Mouse (Mus musculus): Measurements from ENCODE around the gene Prss43. TPM values are rescaled to one million over a fixed set of nuclear protein-coding genes. Genes with fewer than 3 reads are reported as not detected.

Prss43 gene
- total and polyA plus RNA-seq, 3 experiments: not detected

- H3K4me1 ChIP-seq (ENCODE audit: control insufficient read depth in 1 of 2, insufficient read depth in 2 of 2, low read length in 2 of 2): no peaks in the 10 kb centered on the region
- H3K36me3 ChIP-seq (ENCODE audit: control insufficient read depth in 1 of 2, insufficient read depth in 2 of 2, low read length in 2 of 2): no peaks in the 10 kb centered on the region
- no peak overlapping the region for H3K27ac ChIP-seq (ENCODE audit: control insufficient read depth, low read depth, low read length)
- H3K9me3 ChIP-seq (replicated peaks; ENCODE audit: insufficient read depth, low read length): no peaks in the 10 kb centered on the region
- TF ChIP-seq ZC3H11A (IDR thresholded peaks at IDR 0.05; ENCODE audit: low read depth, low read length) (no peak), CHD2 (IDR thresholded peaks at IDR 0.05; ENCODE audit: low read length) (no peak), ETS1 (IDR thresholded peaks at IDR 0.05; ENCODE audit: low read depth, low read length) (no peak), BHLHE40 (IDR thresholded peaks at IDR 0.05; ENCODE audit: borderline replicate concordance, low read depth, low read length) (no peak), UBTF (IDR thresholded peaks at IDR 0.05; ENCODE audit: borderline replicate concordance, insufficient read depth, low read depth, low read length) (no peak), ZNF384 (IDR thresholded peaks at IDR 0.05; ENCODE audit: low read depth, low read length) (no peak), GATA1 (IDR thresholded peaks at IDR 0.05; ENCODE audit: low read depth, low read length) (no peak), SMC3 (IDR thresholded peaks at IDR 0.05; ENCODE audit: low read depth, low read length) (no peak), TCF12 (IDR thresholded peaks at IDR 0.05; ENCODE audit: low read depth, low read length) (no peak), RCOR1 (IDR thresholded peaks at IDR 0.05; ENCODE audit: low read depth, low read length) (no peak), POLR2AphosphoS5 (IDR thresholded peaks at IDR 0.05; ENCODE audit: borderline replicate concordance, low read depth, low read length) (no peak), POLR2A (IDR thresholded peaks at IDR 0.05; ENCODE audit: control insufficient read depth in 1 of 2, insufficient read depth in 1 of 2, low read depth in 1 of 2, low read length in 2 of 2, poor library complexity in 1 of 2) (no peak), JUND (IDR thresholded peaks at IDR 0.05; ENCODE audit: low read depth, low read length) (no peak), GABPA (IDR thresholded peaks at IDR 0.05; ENCODE audit: low read depth, low read length) (no peak), MAZ (IDR thresholded peaks at IDR 0.05; ENCODE audit: low read depth, low read length) (no peak), E2F4 (IDR thresholded peaks at IDR 0.05; ENCODE audit: borderline replicate concordance, low read depth, low read length) (no peak), TBP (IDR thresholded peaks at IDR 0.05; ENCODE audit: low read depth, low read length) (no peak), KAT2A (conservative IDR thresholded peaks at IDR 0.05; ENCODE audit: low read depth, low read length) (no peak), CHD1 (IDR thresholded peaks at IDR 0.05; ENCODE audit: low read depth, low read length) (no peak), HCFC1 (IDR thresholded peaks at IDR 0.05; ENCODE audit: low read depth, low read length) (no peak)
- H3K27me3 ChIP-seq (ENCODE audit: control insufficient read depth in 1 of 2, insufficient read depth in 2 of 2, low read length in 2 of 2): no peaks in the 10 kb centered on the region
- no peak for DNase-seq (ENCODE audit: low read depth, low spot score)
- no peak overlapping the region for H3K4me3 ChIP-seq (ENCODE audit: control insufficient read depth in 1 of 2, insufficient read depth in 1 of 2, low read depth in 2 of 2, low read length in 2 of 2)
- no peak overlapping the region for H3K9ac ChIP-seq (ENCODE audit: control insufficient read depth, low read depth, low read length, poor library complexity, severe bottlenecking)
- H3K79me2 ChIP-seq (ENCODE audit: control insufficient read depth, insufficient read depth, low read length, poor library complexity): no peaks in the 10 kb centered on the region
Measured at GRCm38 (mm10) chr9:110840905-110841304, 14.4 kb downstream of the Prss43 start.

GRCm38 (mm10) chr9:110841438-110841837, 14.9 kb downstream of the Prss43 start:
- Histone ChIP-seq H3K9ac (ENCODE audit: control insufficient read depth, low read depth, low read length, poor library complexity, severe bottlenecking) (no peak overlapping the region), H3K4me1 (ENCODE audit: control insufficient read depth in 1 of 2, insufficient read depth in 2 of 2, low read length in 2 of 2) (no peaks in the 10 kb centered on the region), H3K79me2 (ENCODE audit: control insufficient read depth, insufficient read depth, low read length, poor library complexity) (no peaks in the 10 kb centered on the region), H3K4me3 (ENCODE audit: control insufficient read depth in 1 of 2, insufficient read depth in 1 of 2, low read depth in 2 of 2, low read length in 2 of 2) (no peak overlapping the region), H3K9me3 (replicated peaks; ENCODE audit: insufficient read depth, low read length) (no peaks in the 10 kb centered on the region), H3K27me3 (ENCODE audit: control insufficient read depth in 1 of 2, insufficient read depth in 2 of 2, low read length in 2 of 2) (no peaks in the 10 kb centered on the region), H3K36me3 (ENCODE audit: control insufficient read depth in 1 of 2, insufficient read depth in 2 of 2, low read length in 2 of 2) (no peaks in the 10 kb centered on the region), H3K27ac (ENCODE audit: control insufficient read depth, low read depth, low read length) (no peak overlapping the region)
- DNase-seq (ENCODE audit: low read depth, low spot score): no peak
- TF ChIP-seq ZMIZ1 (IDR thresholded peaks at IDR 0.05; ENCODE audit: low read depth, low read length) (no peak), GATA1 (IDR thresholded peaks at IDR 0.05; ENCODE audit: low read depth, low read length) (no peak), ZNF384 (IDR thresholded peaks at IDR 0.05; ENCODE audit: low read depth, low read length) (no peak), MAZ (IDR thresholded peaks at IDR 0.05; ENCODE audit: low read depth, low read length) (no peak), E2F4 (IDR thresholded peaks at IDR 0.05; ENCODE audit: borderline replicate concordance, low read depth, low read length) (no peak), CHD1 (IDR thresholded peaks at IDR 0.05; ENCODE audit: low read depth, low read length) (no peak), SMC3 (IDR thresholded peaks at IDR 0.05; ENCODE audit: low read depth, low read length) (no peak), HCFC1 (IDR thresholded peaks at IDR 0.05; ENCODE audit: low read depth, low read length) (no peak), TBP (IDR thresholded peaks at IDR 0.05; ENCODE audit: low read depth, low read length) (no peak)
